Mouse (Mus musculus): ENCODE measurements around the gene Ncf1.

Gene Ncf1

GRCm38 (mm10) chr5:134209931-134210554 lies 19.4 kb downstream of the Ncf1 start:
- DNase-seq (ENCODE audit: low read depth, low spot score): no peak

DNA sequence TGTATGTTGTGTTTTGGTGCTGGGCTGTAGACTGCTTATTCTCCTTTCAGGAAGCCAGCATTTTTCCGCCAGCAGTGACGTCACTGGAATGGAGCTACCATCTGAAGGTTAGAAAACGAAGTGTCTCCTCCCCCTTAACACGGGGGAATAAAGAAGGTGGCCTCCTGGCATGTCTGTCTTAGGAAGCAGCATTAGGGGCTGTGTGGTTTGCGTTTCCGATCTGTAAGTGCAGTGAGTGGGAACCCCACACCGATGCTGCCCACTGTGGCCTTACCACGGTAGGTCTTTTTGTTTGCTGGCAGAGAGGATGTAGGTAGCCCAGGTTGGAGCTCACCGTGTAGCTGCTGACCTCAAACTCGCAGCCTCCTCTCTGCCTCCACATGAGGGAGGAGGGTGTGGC lies 22.7 kb downstream of the Ncf1 start:
- no peak for DNase-seq (ENCODE audit: low read depth, low spot score)

- no peak for DNase-seq (ENCODE audit: low read depth, low spot score)
Observed at GRCm38 (mm10) chr5:134193664-134194063, 35.8 kb downstream of the Ncf1 start.

DNA sequence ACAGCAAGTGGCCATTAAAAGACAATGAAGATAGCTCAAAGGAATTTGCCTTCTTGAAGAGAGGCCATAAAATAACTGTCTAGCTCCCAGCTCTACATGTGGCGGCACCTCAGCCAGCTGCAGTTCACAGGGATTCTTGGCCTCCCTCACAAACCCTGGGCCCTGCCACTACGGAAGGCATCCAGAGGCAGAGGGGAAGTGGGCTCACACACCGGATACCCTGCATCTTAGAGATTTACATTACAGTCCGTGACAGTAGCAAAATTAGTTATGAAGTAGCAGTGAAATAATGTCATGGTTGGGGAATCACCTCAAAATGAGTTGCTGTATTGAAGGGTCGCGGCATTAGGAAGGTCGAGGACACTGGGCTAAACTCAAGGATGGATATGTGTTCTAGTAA lies 40.9 kb downstream of the Ncf1 start:
- no peak for DNase-seq (ENCODE audit: low read depth, low spot score)

GRCm38 (mm10) chr5:134186961-134187731 lies 42.3 kb downstream of the Ncf1 start:
- peak; percentile 48 for DNase-seq (ENCODE audit: low read depth, low spot score)

- no peak for DNase-seq (ENCODE audit: low read depth, low spot score)
Observed at GRCm38 (mm10) chr5:134186059-134186458, 43.4 kb downstream of the Ncf1 start.

DNA sequence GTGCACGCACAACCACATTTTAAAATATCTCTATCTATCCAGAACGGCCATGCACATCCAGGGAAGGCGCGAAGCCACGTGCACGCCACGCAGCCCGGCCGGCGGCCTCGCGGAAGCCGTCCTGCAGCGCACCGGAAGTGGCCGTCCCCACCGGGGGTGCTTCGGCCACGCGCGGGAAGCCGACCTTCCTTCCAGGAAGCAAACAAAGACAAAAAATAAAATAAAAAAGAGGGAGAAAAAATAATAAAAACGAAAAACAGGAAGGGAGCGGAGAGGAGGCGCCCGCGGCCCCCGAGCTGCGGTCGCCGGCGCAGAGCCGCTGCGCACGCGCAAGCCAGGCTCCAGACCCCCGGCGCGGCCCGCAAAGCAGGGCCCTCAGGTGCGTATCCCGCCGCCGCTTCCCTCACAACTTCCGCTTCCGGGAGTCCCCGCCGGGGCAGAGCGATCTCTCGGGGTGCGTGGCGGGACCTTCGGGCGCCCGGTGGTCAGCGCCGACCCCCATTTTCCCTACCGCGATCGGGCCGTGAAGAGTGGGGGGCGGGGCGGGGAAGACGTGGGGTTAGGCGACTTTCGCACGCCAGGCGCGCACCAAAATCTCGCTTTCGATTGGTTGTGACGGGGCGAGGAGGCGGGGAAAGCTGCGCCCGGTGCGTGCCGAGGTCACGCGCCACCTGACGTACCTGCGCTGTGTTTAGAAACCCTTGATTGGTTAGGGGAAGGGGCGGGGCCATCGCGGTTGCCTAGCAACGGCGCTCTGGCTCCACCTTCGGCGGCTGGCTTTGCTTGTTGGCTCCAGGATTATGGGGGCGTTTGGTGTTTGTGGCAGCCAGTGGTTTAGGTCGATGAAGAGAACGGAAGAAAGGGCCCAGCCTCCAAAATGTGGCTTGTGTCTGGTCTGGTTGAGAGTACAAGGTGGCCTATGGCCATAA lies 45.3 kb downstream of the Ncf1 start, which contains the start of gene Gtf2ird2:
Gene Gtf2ird2 (plus strand): TSS at position 140 of the 929 bp plus-strand sequence.
- peak; percentile 97 for DNase-seq (ENCODE audit: low read depth, low spot score)

- DNase-seq (ENCODE audit: low read depth, low spot score): no peak
Observed at GRCm38 (mm10) chr5:134183162-134183561, 46.3 kb downstream of the Ncf1 start.

DNA sequence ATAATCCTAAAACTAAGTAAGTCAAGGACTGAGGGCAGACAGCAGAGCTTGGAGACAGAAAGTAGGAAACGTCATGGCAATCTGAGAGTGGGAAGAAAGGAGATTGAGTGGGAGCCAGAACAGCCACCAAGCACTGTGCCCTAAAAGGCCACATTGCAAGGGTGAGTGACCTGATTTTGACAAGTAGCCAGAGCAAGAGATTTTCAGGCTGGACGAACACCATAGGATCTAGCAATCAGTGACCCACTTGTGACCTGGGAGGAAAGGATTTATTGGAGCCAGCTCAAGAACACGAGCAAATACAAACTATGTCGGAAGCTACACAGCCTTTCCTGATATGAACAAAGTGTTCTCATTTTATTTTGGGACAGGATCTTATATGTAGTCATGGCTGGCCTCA lies 46.7 kb downstream of the Ncf1 start:
- DNase-seq (ENCODE audit: low read depth, low spot score): no peak

DNA sequence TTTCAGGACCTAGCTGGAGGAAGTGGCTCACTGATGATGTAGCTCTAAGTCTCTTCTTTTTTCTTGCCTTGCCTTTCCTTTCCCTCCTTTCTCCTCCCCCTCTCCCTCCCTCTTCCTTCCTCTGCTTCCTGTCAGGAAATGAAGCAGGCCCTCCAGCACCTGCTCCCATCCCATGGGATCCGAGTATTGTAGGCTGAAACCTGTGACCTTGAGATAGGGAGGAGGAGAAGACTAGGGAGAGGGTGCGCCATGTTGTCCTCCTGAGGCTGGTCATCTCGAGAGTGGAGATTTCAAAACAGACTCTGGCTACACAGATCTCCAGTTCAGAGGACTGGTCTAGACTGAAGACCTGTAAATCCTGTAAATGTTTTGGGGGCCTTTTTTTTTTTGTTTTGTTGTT lies 47.3 kb downstream of the Ncf1 start:
- DNase-seq (ENCODE audit: low read depth, low spot score): no peak

- peak; percentile 73 for DNase-seq (ENCODE audit: low read depth, low spot score)
Observed at GRCm38 (mm10) chr5:134179871-134180270, 49.6 kb downstream of the Ncf1 start.

- no peak for DNase-seq (ENCODE audit: low read depth, low spot score)
Observed at GRCm38 (mm10) chr5:134178536-134178935, 50.9 kb downstream of the Ncf1 start.

DNA sequence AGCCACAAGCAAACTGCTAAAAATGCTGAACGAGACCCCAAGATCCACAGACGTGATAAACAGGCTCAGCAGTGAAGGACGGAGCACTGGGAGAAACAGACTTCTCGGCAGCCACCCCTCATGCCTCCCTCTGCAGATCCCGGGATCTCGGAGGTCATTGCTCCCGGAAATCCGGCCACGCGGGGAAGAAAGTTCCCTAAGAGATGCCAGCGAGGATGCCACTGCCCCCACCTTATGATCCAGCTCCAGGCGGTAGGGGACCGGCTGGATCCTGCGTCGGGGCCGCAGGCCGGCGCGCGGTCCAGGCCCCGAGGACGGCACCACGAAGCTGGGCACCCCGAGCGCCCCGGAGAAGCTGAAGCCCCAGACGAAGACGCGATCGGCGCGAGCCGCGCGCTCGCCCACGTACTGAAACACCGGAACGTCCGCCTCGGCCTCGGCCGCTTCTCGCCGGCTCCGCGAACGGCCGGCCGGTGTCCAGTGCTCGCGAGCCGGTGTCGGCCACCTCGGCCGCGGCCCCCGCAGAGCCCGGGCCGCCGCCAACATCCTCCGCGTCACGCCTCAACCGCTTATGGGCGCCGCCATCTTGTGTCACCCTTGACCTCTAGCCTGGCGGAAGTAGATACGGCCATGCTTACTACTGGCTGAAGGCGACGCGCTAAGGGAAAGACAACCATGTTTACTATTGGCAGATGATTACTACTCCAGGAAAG lies 53.1 kb downstream of the Ncf1 start, which contains the start of gene Rcc1l:
Gene Rcc1l (minus strand): TSS at position 606 of the 713 bp plus-strand sequence.
- peak; percentile 93 for DNase-seq (ENCODE audit: low read depth, low spot score)

- no peak for DNase-seq (ENCODE audit: low read depth, low spot score)
Observed at GRCm38 (mm10) chr5:134175696-134176095, 53.7 kb downstream of the Ncf1 start.

DNA sequence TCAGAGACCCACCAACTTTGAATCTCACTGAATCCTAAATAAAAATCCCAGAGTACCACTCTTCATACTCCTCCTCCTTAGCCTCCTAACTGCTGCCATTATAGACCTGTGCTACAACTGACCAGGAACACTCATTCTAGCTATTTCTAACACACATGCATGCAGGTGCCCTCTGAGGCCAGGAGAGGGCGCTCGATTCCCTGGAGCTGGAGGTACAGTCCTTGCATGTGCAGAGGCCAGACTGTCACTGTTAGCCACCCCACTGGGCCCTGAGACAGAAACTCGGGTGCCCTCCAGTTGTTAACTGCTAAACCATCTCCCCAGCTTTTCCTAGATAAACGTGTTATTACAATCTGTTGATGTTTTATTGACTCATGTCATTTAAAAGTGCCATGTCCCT lies 56.2 kb downstream of the Ncf1 start:
- no peak for DNase-seq (ENCODE audit: low read depth, low spot score)

GRCm38 (mm10) chr5:134170167-134170566 lies 59.3 kb downstream of the Ncf1 start:
- no peak for DNase-seq (ENCODE audit: low read depth, low spot score)
